Mouse (Mus musculus): Measurements from ENCODE around the gene Pheta1. TPM values are rescaled to one million over a fixed set of nuclear protein-coding genes. Genes with fewer than 3 reads are reported as not detected.
"Not testable (repeated sequence)": the region's sequence is repeated elsewhere in the genome, so short reads cannot be mapped to it uniquely, and the experiment has no call there.

The Pheta1 gene
- polyA plus RNA-seq, 1 experiment = 17.6 TPM

DNA sequence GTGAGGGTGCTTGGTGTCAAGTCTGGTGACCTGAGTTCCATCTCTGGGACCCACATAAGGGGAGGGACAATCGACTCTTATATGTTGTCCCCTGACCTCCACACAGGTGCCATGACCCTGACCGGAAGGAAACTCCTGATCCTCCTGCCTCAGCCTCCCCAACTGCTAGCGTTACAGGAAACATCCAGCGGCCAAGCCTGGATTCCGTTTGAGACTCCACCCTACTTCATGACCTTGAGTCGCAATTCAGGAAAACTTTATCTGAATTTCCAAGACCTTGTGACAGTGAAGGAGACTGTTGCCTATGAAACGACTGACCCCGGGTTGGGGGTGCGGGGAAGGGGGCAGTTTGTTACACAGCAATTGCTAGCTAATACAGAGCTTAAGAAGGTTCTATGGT, 7.3 kb upstream of the Pheta1 start:
- Histone ChIP-seq H3K4me1 (ENCODE audit: control insufficient read depth, insufficient read depth, low read length) (peaks cover 7% of the 10 kb centered on the region), H3K27ac (ENCODE audit: insufficient read depth, low read length) (no peak overlapping the region), H3K27me3 (ENCODE audit: control insufficient read depth, insufficient read depth, low read length) (no peaks in the 10 kb centered on the region), H3K4me3 (replicated peaks; ENCODE audit: insufficient read depth, low read depth, low read length) (no peak overlapping the region)
- no peak for DNase-seq
- 94% methylated on average over 9 of the region's 9 CpGs for WGBS
- TF ChIP-seq POLR2A (IDR thresholded peaks at IDR 0.05; ENCODE audit: borderline replicate concordance, insufficient read depth, low read length) (no peak), CTCF (IDR thresholded peaks at IDR 0.05; ENCODE audit: borderline replicate concordance, insufficient read depth, low read depth, low read length) (no peak)

DNA sequence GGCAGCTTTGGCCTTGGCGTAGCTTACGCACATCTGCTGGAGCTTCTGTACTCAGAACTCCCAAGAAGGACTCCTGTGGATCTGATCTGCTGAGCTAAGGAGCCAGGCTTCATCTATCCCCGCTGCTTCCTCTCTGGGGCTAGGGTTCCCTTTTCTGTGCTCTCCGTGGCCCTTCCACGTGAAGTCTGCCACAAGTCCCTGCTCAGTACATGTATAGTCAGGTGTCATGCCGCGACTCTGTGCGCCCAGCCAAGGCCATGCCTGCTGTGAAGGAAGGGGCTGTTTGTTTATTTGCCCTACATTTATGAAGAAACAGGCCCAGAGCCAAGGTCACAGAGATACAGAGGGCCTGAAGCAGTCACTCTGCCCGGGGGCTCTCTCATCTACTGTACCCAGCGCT, 6.8 kb upstream of the Pheta1 start:
- H3K27ac ChIP-seq (ENCODE audit: insufficient read depth, low read length) = no peak overlapping the region
- no peak overlapping the region for H3K4me3 ChIP-seq (replicated peaks; ENCODE audit: insufficient read depth, low read depth, low read length)
- WGBS = 33% methylated on average over 10 of the region's 10 CpGs
- no peak for TF ChIP-seq CTCF (IDR thresholded peaks at IDR 0.05; ENCODE audit: borderline replicate concordance, insufficient read depth, low read depth, low read length)
- no peak for TF ChIP-seq POLR2A (IDR thresholded peaks at IDR 0.05; ENCODE audit: borderline replicate concordance, insufficient read depth, low read length)
- no peaks in the 10 kb centered on the region for H3K27me3 ChIP-seq (ENCODE audit: control insufficient read depth, insufficient read depth, low read length)
- peak in 1 of 2 experiments; percentile 18 for DNase-seq
- peaks cover 7% of the 10 kb centered on the region for H3K4me1 ChIP-seq (ENCODE audit: control insufficient read depth, insufficient read depth, low read length)

DNA sequence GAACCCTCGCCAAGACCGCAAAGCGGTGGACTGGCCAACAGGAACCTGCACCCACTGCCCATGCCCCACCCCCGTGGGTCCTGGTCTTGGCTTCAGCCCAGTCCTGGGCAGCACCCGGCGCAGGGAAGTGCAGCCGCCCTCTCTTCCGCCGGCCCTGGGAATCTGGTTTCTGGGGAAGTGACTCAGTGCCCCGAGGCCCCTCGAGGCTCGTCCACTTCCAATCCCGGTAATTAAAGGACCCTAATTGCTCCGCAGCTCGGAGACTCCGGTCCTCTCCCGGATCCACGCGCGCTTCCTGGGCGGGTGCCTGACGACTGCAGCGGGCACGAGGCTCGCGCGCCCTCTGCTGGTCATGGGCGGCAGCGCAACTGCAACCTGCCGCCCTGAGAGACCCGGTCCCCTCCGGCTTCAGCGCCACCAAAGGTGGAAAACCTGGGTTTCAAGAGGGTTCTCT, 6.1 kb upstream of the Pheta1 start:
- no peak overlapping the region for H3K27ac ChIP-seq (ENCODE audit: insufficient read depth, low read length)
- H3K27me3 ChIP-seq (ENCODE audit: control insufficient read depth, insufficient read depth, low read length) = no peaks in the 10 kb centered on the region
- DNase-seq = peak; percentile 81 to 90
- peak overlapping the region; percentile 72 for H3K4me3 ChIP-seq (replicated peaks; ENCODE audit: insufficient read depth, low read depth, low read length)
- TF ChIP-seq CTCF (IDR thresholded peaks at IDR 0.05; ENCODE audit: borderline replicate concordance, insufficient read depth, low read depth, low read length) (peak; percentile 88), POLR2A (IDR thresholded peaks at IDR 0.05; ENCODE audit: borderline replicate concordance, insufficient read depth, low read length) (0 out of 2 replicates have a peak, but pooled peaks have one; percentile 14)
- under 1% methylated on average over 33 of the region's 33 CpGs for WGBS
- peaks cover 7% of the 10 kb centered on the region for H3K4me1 ChIP-seq (ENCODE audit: control insufficient read depth, insufficient read depth, low read length)

DNA sequence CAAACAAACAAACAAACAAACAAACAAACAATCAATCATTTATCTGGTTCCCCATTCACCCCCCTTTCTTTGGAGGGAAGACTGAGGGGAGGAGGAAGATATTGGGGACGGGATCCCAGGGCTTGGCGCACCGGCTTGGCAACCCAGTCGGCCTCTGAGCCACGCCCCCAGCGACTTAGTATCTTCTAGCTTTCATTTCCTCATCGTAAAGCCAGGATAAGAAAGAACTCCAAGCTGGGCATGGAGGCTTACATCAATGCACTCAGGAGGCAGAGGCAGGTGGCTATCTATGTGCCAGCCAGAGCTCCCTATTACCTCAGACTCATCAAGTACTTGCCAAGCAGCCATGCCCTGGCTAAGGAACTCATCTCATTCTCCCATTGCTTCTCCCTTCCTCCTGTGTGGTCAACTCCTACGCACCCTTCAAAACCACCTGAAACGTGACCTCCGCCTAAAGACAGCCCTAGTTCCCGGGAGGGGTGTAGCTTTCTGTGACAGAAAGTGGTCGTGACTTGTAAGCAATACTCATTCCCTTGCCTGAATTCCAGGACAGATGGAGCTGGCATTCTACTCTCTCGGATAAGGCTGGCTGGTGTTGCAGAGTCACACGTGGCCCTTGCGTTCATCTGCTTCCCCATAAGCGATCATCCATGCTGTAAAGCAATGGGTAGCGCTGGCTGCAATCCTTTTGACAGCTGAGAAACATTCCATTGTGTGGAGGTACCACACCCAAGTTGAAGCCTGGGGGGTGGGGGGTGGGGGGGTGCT, 5.5 kb upstream of the Pheta1 start:
- peaks cover 7% of the 10 kb centered on the region for H3K4me1 ChIP-seq (ENCODE audit: control insufficient read depth, insufficient read depth, low read length)
- no peak overlapping the region for H3K27ac ChIP-seq (ENCODE audit: insufficient read depth, low read length)
- DNase-seq = no peak
- H3K27me3 ChIP-seq (ENCODE audit: control insufficient read depth, insufficient read depth, low read length) = no peaks in the 10 kb centered on the region
- no peak for TF ChIP-seq POLR2A (IDR thresholded peaks at IDR 0.05; ENCODE audit: borderline replicate concordance, insufficient read depth, low read length)
- TF ChIP-seq CTCF (IDR thresholded peaks at IDR 0.05; ENCODE audit: borderline replicate concordance, insufficient read depth, low read depth, low read length) = no peak
- no peak overlapping the region for H3K4me3 ChIP-seq (replicated peaks; ENCODE audit: insufficient read depth, low read depth, low read length)
- WGBS = 25% methylated on average over 17 of the region's 17 CpGs

- H3K27me3 ChIP-seq (ENCODE audit: control insufficient read depth, insufficient read depth, low read length) = no peaks in the 10 kb centered on the region
- no peak overlapping the region for H3K4me3 ChIP-seq (replicated peaks; ENCODE audit: insufficient read depth, low read depth, low read length)
- no peak for TF ChIP-seq POLR2A (IDR thresholded peaks at IDR 0.05; ENCODE audit: borderline replicate concordance, insufficient read depth, low read length)
- no peak for TF ChIP-seq CTCF (IDR thresholded peaks at IDR 0.05; ENCODE audit: borderline replicate concordance, insufficient read depth, low read depth, low read length)
- WGBS = 34% methylated on average over 4 of the region's 4 CpGs
- peaks cover 14% of the 10 kb centered on the region for H3K4me1 ChIP-seq (ENCODE audit: control insufficient read depth, insufficient read depth, low read length)
- no peak overlapping the region for H3K27ac ChIP-seq (ENCODE audit: insufficient read depth, low read length)
- DNase-seq = no peak
These were observed 3.4 kb upstream of the Pheta1 start for GRCm38 (mm10) chr5:121845361-121845760.

- no peak for DNase-seq
- 89% methylated on average over 11 of the region's 11 CpGs for WGBS
These were observed 2.5 kb upstream of the Pheta1 start for GRCm38 (mm10) chr5:121846322-121846721.

DNA sequence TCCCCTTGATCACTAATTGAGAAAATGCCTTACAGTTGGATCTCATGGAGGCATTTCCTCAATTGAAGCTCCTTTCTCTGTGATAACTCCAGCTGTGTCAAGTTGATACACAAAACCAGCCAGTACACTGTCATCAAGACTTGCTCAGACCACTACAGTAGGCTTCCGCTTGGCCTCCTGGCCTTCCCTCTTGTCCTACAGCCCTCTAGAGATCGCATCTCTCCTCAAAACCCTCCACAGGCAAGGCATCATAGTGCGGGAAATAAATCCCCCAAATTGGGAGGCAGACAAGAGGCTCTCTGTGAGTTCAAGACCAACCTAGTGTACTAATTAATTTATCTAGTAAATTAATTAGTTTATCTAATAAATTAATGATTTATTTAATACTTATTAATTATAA, 1.5 kb upstream of the Pheta1 start:
- not testable (repeated sequence) for H3K4me3 ChIP-seq (replicated peaks; ENCODE audit: insufficient read depth, low read depth, low read length); H3K27ac ChIP-seq (ENCODE audit: insufficient read depth, low read length)
- WGBS = 89% methylated on average over 3 of the region's 3 CpGs

More at GRCm38 (mm10) chr5:121846322-121846721, 2.5 kb upstream of the Pheta1 start:
- H3K4me1 ChIP-seq (ENCODE audit: control insufficient read depth, insufficient read depth, low read length) = peaks cover 24% of the 10 kb centered on the region
- TF ChIP-seq CTCF (IDR thresholded peaks at IDR 0.05; ENCODE audit: borderline replicate concordance, insufficient read depth, low read depth, low read length) (no peak), POLR2A (IDR thresholded peaks at IDR 0.05; ENCODE audit: borderline replicate concordance, insufficient read depth, low read length) (no peak)
- H3K27me3 ChIP-seq (ENCODE audit: control insufficient read depth, insufficient read depth, low read length) = no peaks in the 10 kb centered on the region
- H3K27ac ChIP-seq (ENCODE audit: insufficient read depth, low read length) = no peak overlapping the region
- H3K4me3 ChIP-seq (replicated peaks; ENCODE audit: insufficient read depth, low read depth, low read length) = no peak overlapping the region

GRCm38 (mm10) chr5:121848035-121848519, 707 bp upstream of the Pheta1 start:
- TF ChIP-seq CTCF (IDR thresholded peaks at IDR 0.05; ENCODE audit: borderline replicate concordance, insufficient read depth, low read depth, low read length) (peak; percentile 12; the same call in 1 of the 2 replicates), POLR2A (IDR thresholded peaks at IDR 0.05; ENCODE audit: borderline replicate concordance, insufficient read depth, low read length) (no peak)
- DNase-seq = peak; percentile 65 to 69
- Histone ChIP-seq H3K4me1 (ENCODE audit: control insufficient read depth, insufficient read depth, low read length) (peaks cover 25% of the 10 kb centered on the region), H3K27me3 (ENCODE audit: control insufficient read depth, insufficient read depth, low read length) (no peaks in the 10 kb centered on the region), H3K27ac (ENCODE audit: insufficient read depth, low read length) (no peak overlapping the region), H3K4me3 (replicated peaks; ENCODE audit: insufficient read depth, low read depth, low read length) (peak overlapping the region; percentile 95)
- 1% methylated on average over 17 of the region's 17 CpGs for WGBS

More for the DNA sequence above, 1.5 kb upstream of the Pheta1 start:
- DNase-seq; H3K27me3 ChIP-seq (ENCODE audit: control insufficient read depth, insufficient read depth, low read length): not testable (repeated sequence)
- peaks cover 28% of the 10 kb centered on the region for H3K4me1 ChIP-seq (ENCODE audit: control insufficient read depth, insufficient read depth, low read length)
